Mouse (Mus musculus) heart, postnatal 25 days (tissue): Measurements from ENCODE around the gene Dnajc5. TPM values are rescaled to one million over a fixed set of nuclear protein-coding genes. Genes with fewer than 3 reads are reported as not detected.

ENCODE experiments used
- DNase-seq: peaks from one replicate; pipeline ENCODE4 v3.0.0; 2022; ENCODE audit warnings: low spot score
- intact Hi-C: fragments of 180-260 bp; cut with DNase I; formaldehyde crosslinking; loops from one replicate; pipeline ENCODE4 v1.15.1; 2025
- microRNA-seq: library from miRNA; unstranded; fragments of <30 nt; microRNA quantifications from one replicate; pipeline ENCODE4 v1.2.0, GENCODE M21; 2022
- total RNA-seq, 2 experiments: library from RNA; stranded (reverse); gene quantifications; 2 replicates each; pipeline ENCODE4 v1.2.3; 2021

Dnajc5 gene
- total RNA-seq, 2 experiments from 2014 or later = 65.4 to 67.8 TPM

GRCm38 (mm10) chr2:181598454-181599351 lies 78.4 kb downstream of the Dnajc5 start, which contains the start of gene Samd10:
Gene Samd10, minus strand, starts transcription at chr2:181599212.
- intact Hi-C loops = loop anchor here (5.0 kb wide), 1 partner anchor 206 kb away; no protein-coding TSS in a partner anchor
- DNase-seq = no peak

DNA sequence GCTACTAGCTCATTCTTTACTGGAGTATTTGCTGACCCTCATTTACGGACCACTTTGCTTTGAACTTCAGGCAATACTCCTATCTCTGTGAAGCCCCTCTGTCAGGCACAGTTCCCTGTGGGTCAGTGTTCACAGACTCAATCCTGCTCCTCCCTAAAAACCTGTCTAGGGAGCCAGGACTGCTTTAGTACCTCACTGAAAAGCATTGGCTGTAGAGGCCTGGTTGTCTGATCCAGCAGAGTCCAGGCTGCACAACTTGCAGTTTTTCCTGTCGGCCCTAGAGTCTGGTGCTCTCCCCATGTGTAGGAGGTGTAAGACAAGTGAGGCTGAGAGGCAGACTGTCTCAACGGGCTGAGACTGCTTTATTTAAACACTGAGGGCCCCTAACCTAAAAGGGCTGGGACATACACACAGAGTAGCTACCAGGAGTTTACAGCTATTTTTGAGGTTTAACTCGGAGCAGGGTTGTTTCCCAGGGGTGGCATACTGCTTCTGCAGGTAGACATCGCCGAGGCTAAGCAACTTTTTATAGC lies 80.0 kb downstream of the Dnajc5 start:
- intact Hi-C loops = no loop called here
- DNase-seq = no peak

DNA sequence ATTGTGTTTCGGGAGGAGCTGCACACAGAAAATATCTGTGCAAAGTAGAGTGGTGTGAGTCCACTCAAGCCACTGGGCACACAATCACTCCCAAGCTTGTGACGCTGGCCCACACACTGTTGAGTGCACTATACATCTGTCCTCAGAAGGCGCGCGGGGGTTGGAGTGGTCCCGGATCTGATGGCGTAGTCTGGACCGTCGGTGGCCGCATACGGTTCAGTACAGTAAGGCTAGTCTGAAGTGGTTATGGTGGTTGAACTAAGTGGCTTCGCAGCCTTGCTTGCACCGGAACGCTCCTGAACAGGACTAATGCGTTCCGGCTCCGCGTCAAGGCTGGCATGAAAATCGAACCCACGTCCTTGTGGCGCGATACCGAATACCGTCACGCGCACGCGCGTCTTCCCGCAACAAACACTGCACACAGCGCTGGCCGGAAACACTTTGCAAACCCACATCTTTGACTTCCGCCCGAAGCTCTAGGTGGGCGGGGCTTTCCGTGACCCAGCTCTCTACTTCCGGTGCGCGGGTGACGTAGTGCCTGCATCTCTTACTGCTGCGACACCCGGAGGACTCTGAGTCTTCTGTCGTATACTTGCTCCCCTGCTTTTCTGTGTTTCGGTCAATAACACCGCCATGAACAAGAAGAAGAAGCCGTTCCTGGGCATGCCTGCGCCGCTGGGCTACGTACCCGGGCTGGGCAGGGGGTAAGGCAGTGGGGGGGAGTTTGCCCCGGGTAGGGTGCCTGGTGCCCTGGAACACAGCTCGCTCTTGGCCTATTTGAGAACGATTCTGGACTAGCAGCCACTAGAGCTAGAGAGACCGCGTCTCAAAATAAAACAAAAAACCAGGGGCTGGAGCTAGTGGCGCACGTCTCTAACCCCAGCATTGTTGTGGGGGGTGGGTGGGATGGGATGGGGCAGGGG lies 80.8 kb downstream of the Dnajc5 start:
- peak; percentile 93 for DNase-seq
- intact Hi-C loops = no loop called here

DNA sequence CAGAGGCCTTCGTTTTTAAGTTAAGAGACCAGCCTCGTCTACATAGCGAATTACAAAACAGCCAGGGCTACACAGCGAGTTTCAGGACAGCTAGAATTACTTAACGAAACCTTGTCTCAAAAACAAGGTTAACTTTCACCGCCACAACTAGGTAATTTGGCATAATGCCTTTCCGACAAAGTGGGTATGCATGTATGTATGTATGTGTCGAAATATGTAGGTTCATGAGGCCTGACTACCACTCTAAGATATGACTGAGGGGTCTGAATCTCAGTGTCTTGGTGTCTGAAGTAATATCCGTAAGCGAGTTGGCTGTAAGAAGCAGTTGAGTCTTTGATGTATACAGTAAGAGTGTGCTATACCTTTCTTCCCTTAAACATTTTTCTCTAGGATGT lies 81.5 kb downstream of the Dnajc5 start:
- DNase-seq = no peak
- intact Hi-C loops = no loop called here

- intact Hi-C loops = no loop called here
- DNase-seq = no peak
Measured at GRCm38 (mm10) chr2:181602367-181602766, 82.1 kb downstream of the Dnajc5 start.

Small RNA genes within 50 kb of the gene (microRNA-seq; reads per million reads assigned to microRNA genes)
- gene Mir7006 = not detected

Other genes starting within 250 kb of the Dnajc5 start
- 10 to 100 TPM in 1 of 2 experiments, 1 to 10 TPM in 1; 8.5 to 10.5 TPM for gene Gmeb2, start 232.4 kb upstream of the Dnajc5 start, total RNA-seq
- gene Stmn3, start 206.0 kb upstream of the Dnajc5 start, total RNA-seq = under 1 TPM; 0.45 to 0.52 TPM
- gene Rtel1, start 200.7 kb upstream of the Dnajc5 start, total RNA-seq = 10 to 100 TPM; 13.2 to 13.4 TPM
- 10 to 100 TPM; 18.3 to 21.2 TPM for gene Zgpat, start 155.6 kb upstream of the Dnajc5 start, total RNA-seq
- 10 to 100 TPM; 54.3 to 54.9 TPM for gene Arfrp1, start 155.1 kb upstream of the Dnajc5 start, total RNA-seq
- 1 to 10 TPM; 7.0 to 7.4 TPM for gene Lime1, start 140.4 kb upstream of the Dnajc5 start, total RNA-seq
- gene Zbtb46, start 61.1 kb upstream of the Dnajc5 start, total RNA-seq = 10 to 100 TPM; 10.1 to 14.2 TPM
- not detected for gene Abhd16b, start 27.3 kb upstream of the Dnajc5 start, total RNA-seq
- 10 to 100 TPM; 59.7 to 66.0 TPM for gene Tpd52l2, start 23.3 kb upstream of the Dnajc5 start, total RNA-seq
- gene Uckl1, start 64.4 kb downstream of the Dnajc5 start, total RNA-seq = 10 to 100 TPM; 39.0 to 46.7 TPM
- 10 to 100 TPM; 29.2 to 32.7 TPM for gene Prpf6, start 71.4 kb downstream of the Dnajc5 start, total RNA-seq
- 10 to 100 TPM; 18.3 to 18.7 TPM for gene Zfp512b, start 72.3 kb downstream of the Dnajc5 start, total RNA-seq
- gene Samd10, start 78.7 kb downstream of the Dnajc5 start, total RNA-seq = 1 to 10 TPM; 1.2 to 1.4 TPM
- gene Gm29797, start 136.5 kb downstream of the Dnajc5 start, total RNA-seq = not detected
- 10 to 100 TPM; 40.2 to 56.9 TPM for gene Sox18, start 151.2 kb downstream of the Dnajc5 start, total RNA-seq
- 1 to 10 TPM; 5.8 to 6.4 TPM for gene Tcea2, start 159.8 kb downstream of the Dnajc5 start, total RNA-seq
- 1 to 10 TPM; 5.8 to 7.7 TPM for gene Rgs19, start 173.5 kb downstream of the Dnajc5 start, total RNA-seq
- gene Lkaaear1, start 178.0 kb downstream of the Dnajc5 start, total RNA-seq = not detected
- gene Oprl1, start 194.5 kb downstream of the Dnajc5 start, total RNA-seq = not detected
- gene Myt1, start 242.8 kb downstream of the Dnajc5 start, total RNA-seq = not detected